Mouse (Mus musculus): ENCODE data around the gene P2ry10.

- no peak for TF ChIP-seq POLR2A (IDR thresholded peaks at IDR 0.05; ENCODE audit: low read depth, low read length)
- TF ChIP-seq CTCF (IDR thresholded peaks at IDR 0.05; ENCODE audit: extremely low read depth, insufficient read depth, insufficient read length, insufficient replicate concordance), result no peak
Measured at GRCm38 (mm10) chrX:107148681-107149080, 60.4 kb downstream of the P2ry10 start, which contains the start of gene P2ry10b.

Data from spleen, adult 2 months (tissue).